Mouse (Mus musculus): Measurements from ENCODE around the gene Dusp6.

Gene Dusp6

GRCm38 (mm10) chr10:99274640-99275039 lies 11.6 kb downstream of the Dusp6 start:
- no peak for DNase-seq (ENCODE audit: low spot score)

GRCm38 (mm10) chr10:99279067-99279880 lies 16.2 kb downstream of the Dusp6 start:
- DNase-seq (ENCODE audit: low spot score), result no peak

DNA sequence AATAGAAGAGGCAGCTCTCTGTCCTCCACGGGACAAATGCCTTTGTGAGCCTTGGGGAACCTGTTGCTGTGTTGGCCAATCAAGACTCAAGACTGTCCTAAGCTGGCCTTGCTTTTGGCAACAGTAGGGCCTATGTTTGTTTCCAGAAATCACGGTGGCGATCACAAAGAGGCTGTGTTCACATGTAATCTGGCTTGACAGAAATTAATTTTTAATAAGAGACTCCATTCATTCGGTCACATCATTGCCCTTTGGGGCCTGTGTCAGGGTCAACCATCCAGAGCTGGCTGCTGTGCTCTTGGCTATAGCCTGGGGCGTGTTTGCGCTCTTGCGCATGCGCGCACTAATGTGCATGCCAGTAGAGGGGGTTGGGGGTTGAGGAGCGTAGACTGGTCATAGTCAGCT lies 21.0 kb downstream of the Dusp6 start:
- no peak for DNase-seq (ENCODE audit: low spot score)

GRCm38 (mm10) chr10:99284918-99285317 lies 21.9 kb downstream of the Dusp6 start:
- DNase-seq (ENCODE audit: low spot score), result no peak

DNA sequence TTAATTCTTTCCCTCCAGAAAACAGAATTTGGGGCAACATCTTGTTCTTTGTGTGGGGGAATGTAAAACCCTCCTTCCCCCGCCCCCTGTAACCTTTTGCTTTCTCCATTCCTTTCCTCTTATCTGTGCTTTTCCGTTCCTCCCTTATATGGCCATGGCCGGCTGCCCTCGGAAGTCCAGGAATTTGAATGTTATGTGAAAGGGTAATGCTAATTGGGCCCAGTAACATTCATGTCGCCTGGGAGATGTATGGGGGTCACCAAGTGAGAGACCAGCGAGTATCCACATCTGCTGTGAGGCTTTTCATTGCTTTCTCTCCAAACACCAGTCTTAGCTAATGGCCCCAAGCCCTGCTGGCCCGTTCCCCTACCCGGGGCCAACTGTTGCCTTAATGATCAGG lies 22.7 kb downstream of the Dusp6 start:
- no peak for DNase-seq (ENCODE audit: low spot score)

DNA sequence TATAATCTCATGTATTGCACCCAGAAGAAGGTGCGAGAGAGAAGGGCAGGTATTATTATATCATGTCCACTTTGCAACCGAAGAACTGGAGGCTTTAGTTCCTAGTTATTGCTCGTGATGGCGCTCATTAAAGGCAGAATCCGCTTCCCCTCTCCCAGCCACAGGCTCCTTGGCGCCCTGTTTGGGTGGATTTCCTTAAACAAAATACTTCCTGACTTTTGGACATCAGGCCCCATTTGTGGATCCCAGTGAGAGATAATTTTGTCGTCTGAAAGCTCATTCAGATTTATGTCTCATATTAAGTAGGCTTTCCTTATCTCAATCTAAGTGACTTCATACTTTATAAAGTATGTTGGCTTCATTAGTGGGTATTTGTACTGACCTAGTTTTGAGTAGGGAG lies 23.2 kb downstream of the Dusp6 start:
- DNase-seq (ENCODE audit: low spot score), result no peak

DNA sequence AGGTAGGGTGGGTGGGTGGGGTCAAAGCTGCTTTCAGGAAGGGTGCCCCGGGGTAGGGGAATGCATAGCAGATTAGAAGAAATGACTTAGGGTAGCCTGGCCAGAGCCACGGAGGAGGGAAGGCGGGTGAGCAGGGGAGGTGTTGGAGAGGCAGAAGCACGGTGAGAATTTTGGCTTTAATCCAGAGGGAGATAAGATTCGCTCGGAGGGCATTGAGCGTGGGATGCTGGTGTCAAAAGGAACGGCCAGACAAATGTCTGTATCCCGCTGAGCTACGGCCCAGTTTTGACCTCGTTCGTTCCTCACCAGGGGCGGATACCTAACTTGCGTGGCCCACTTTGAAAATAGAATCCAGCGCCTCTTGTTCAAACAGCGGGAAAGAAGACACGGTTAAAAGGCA lies 23.8 kb downstream of the Dusp6 start:
- no peak for DNase-seq (ENCODE audit: low spot score)

DNA sequence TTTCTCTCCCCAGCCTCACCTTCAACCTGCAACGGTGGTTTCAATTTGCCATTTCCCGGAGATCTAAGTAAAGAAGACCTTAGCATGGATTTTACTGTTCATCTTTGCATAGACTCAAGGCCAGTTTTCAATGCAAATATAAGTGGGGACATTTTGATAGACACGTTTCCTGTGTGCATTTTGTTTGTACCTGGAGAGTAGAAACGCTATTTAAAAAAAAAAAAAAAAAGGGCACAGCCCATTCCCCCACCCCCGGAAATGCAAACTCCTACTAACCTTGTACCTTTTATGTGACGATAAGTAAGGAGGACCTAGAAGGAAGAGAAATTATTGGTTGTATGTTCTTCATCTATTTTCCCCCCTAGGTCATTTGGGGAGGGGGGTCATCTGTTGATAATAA lies 24.2 kb downstream of the Dusp6 start:
- DNase-seq (ENCODE audit: low spot score), result no peak

GRCm38 (mm10) chr10:99289176-99289575 lies 26.1 kb downstream of the Dusp6 start:
- DNase-seq (ENCODE audit: low spot score), result no peak

DNA sequence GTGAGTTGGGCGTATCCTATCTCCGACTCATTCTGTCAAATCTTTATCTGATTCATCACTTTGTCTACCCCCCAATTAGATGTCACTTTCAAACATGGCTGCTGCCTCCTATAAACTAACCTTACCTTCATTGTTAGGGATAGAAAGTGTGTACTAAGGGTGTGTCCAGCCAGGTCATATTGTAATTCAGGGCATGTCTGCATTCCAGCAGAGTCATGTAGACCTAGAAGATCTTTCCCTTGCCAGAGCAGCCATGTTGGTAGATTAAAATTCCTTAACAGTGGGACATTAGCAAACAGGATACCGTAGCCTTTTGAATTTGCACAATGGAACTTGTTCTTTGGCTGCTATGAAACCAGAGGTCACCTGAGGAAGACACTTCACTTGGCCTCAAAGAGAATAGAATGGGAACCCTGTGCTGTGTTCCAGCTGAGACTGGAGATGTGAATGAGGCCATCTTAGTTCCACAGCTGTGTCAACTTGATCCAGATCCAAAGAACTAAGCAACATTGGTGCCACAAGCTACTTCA lies 30.1 kb downstream of the Dusp6 start:
- no peak for DNase-seq (ENCODE audit: low spot score)

DNA sequence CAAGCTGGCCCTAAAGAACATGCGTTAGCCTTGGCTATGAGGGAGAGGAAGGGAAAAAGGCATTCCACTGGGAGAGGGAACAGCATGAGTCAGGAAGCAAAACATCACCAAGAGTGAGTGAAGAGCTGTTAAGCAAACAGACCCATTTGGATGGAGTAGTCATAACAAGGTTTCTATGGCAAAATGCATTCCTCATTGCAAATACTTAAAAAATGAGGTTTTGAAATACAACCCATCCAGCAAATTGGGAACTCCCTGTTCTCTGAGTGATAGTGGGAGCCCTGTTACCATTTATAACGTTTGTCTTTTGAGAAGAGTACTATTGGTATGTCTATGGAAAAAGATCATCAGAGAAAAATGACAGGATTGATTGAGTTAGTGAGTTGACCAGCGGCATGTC lies 34.7 kb downstream of the Dusp6 start:
- DNase-seq (ENCODE audit: low spot score), result no peak

- DNase-seq (ENCODE audit: low spot score), result no peak
Measured at GRCm38 (mm10) chr10:99298328-99299295, 35.6 kb downstream of the Dusp6 start.

- DNase-seq (ENCODE audit: low spot score), result no peak
Measured at GRCm38 (mm10) chr10:99299303-99299702, 36.3 kb downstream of the Dusp6 start.

GRCm38 (mm10) chr10:99302051-99302450 lies 39.0 kb downstream of the Dusp6 start:
- no peak for DNase-seq (ENCODE audit: low spot score)

GRCm38 (mm10) chr10:99308837-99309236 lies 45.8 kb downstream of the Dusp6 start:
- no peak for DNase-seq (ENCODE audit: low spot score)

DNA sequence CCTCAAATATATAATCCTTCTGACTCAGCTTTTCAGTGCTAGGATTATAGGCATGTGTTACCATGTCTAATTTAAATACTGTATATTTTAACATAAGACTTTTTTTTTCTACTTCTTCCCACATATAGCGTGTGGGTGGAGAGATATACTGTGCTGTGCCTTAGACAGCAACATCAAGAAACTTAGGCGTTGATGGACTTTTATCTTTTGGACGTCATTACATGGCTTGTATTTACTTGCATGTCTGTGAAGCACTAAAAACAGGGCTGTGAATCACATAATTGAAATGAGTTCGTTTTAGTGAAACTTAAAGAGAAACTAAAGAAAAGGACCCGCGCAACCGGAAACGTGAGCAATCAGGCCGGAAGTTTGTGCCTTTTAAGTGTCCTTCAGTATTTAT lies 46.6 kb downstream of the Dusp6 start:
- DNase-seq (ENCODE audit: low spot score), result no peak

GRCm38 (mm10) chr10:99310204-99310603 lies 47.2 kb downstream of the Dusp6 start:
- no peak for DNase-seq (ENCODE audit: low spot score)

DNA sequence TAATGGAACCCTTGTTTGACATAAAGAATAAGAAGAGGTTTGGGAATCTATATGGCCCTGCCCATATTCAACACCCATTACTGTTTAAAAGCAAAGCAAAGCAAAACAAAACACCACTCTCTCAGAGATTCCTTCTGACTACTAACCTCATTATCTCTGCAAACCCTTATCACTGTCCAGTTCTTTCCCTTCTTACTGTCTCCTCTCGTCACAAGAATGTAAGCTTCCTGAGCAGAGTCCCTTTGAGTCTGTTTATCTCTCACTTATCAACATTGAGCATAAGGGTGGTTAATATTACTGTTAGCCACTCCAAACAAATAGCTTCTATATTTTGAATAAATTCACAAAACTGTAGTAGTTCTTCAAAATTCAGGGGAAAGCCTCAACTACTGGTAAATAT lies 48.9 kb downstream of the Dusp6 start:
- no peak for DNase-seq (ENCODE audit: low spot score)

DNA sequence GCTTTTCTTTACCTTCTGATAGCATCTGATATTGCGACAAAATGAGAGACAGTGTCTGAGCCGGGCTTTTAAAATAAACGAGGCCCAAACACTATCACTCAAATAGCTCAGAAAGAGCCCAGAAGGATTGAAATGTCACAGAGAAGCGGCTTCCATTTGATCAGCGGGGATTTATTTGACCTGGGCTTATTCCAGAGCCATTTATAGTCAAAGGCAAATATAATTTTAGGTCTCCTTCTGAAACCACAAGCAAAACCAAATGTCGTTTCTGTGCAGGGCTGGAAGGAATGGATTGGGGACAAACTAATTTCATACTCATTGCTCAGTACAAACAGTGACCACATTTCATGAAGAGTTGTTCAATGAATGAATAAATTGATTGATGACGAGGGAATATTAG lies 51.3 kb downstream of the Dusp6 start:
- DNase-seq (ENCODE audit: low spot score), result no peak

GRCm38 (mm10) chr10:99317057-99317456 lies 54.0 kb downstream of the Dusp6 start:
- DNase-seq (ENCODE audit: low spot score), result no peak
